Mouse (Mus musculus): ENCODE results near the gene Casq2.

DNA sequence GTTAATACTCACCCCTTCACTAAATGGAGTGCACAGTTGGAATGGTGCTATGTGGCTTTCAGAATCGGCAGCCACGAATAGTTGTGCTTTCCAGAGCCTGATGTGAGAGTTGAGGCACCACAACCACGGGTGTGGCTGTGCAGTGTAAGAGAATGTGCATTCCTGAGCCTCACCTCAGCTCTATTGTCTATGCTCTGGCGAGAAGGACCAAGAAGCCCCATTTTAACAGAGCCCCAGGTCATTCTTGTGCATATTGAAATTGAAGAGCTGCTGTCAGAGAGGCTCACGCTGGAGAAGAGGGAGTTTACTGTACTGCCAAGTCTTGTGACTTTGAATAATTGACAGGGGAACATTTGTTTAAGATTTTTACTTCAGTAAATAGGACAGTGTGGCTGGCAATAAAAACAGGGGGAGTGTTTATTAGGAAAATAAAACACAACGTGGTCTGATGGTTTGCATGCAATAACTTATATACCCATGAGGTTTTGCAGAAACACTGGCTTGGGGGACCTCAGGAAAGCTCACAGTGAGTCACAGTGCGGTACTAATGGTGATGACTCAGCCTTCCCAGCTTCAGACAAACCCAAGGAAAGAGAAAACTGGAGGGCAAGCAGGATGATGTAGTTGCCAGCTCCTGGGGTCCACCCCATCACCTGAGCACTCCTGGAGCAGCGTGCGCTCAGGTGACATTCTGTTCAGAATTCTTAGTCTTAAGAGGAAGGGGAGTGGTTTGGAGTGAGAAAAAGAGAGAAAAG, 17.8 kb downstream of the Casq2 start:
- TF ChIP-seq TAL1 (IDR thresholded peaks at IDR 0.05; ENCODE audit: low read length): no peak
- TF ChIP-seq GATA1 (IDR thresholded peaks at IDR 0.05; ENCODE audit: low read length): no peak
